Mouse (Mus musculus): ENCODE data around the gene H2-T3. TPM values are rescaled to one million over a fixed set of nuclear protein-coding genes. Genes with fewer than 3 reads are reported as not detected.
"Not testable (repeated sequence)": the region's sequence is repeated elsewhere in the genome, so short reads cannot be mapped to it uniquely, and the experiment has no call there.

The H2-T3 gene
- total and polyA plus RNA-seq, 3 experiments = not detected

- no peak for DNase-seq (ENCODE audit: low read depth, low spot score)
- no peak for TF ChIP-seq POLR2AphosphoS2 (IDR thresholded peaks at IDR 0.05; ENCODE audit: low read length)
- TF ChIP-seq ZNF384 (IDR thresholded peaks at IDR 0.05; ENCODE audit: low read depth, low read length) = no peak
- TF ChIP-seq USF1 (IDR thresholded peaks at IDR 0.05; ENCODE audit: low read depth, low read length) = no peak
- no peak for TF ChIP-seq TAL1 (IDR thresholded peaks at IDR 0.05; ENCODE audit: low read length)
- no peak for TF ChIP-seq MAX (IDR thresholded peaks at IDR 0.05; ENCODE audit: low read length)
- no peak for TF ChIP-seq USF2 (IDR thresholded peaks at IDR 0.05; ENCODE audit: borderline replicate concordance in 1 of 2, insufficient read depth in 1 of 2, low read depth in 1 of 2, low read length in 2 of 2)
- Histone ChIP-seq H3K36me3 (ENCODE audit: control insufficient read depth in 1 of 2, insufficient read depth in 2 of 2, low read length in 2 of 2) (no peaks in the 10 kb centered on the region), H3K9ac (ENCODE audit: control insufficient read depth, low read depth, low read length, poor library complexity, severe bottlenecking) (no peak within 1 kb of the TSS), H3K4me3 (ENCODE audit: control insufficient read depth in 1 of 2, insufficient read depth in 1 of 2, low read depth in 2 of 2, low read length in 2 of 2) (no peak within 1 kb of the TSS), H3K27ac (ENCODE audit: control insufficient read depth, low read depth, low read length) (no peak within 1 kb of the TSS), H3K79me2 (ENCODE audit: control insufficient read depth, insufficient read depth, low read length, poor library complexity) (no peaks in the 10 kb centered on the region), H3K4me1 (ENCODE audit: control insufficient read depth in 1 of 2, insufficient read depth in 2 of 2, low read length in 2 of 2) (no peaks in the 10 kb centered on the region), H3K9me3 (replicated peaks; ENCODE audit: insufficient read depth, low read length) (no peaks in the 10 kb centered on the region), H3K27me3 (ENCODE audit: control insufficient read depth in 1 of 2, insufficient read depth in 2 of 2, low read length in 2 of 2) (no peaks in the 10 kb centered on the region; a peak in 1 of 4 replicates)
Observed at GRCm38 (mm10) chr17:36168039-36168652, 21.9 kb downstream of the H2-T3 start, which contains the start of gene Gm8909. Gene Gm8909 (minus strand): TSS chr17:36168537.

GRCm38 (mm10) chr17:36167306-36168038 lies 22.6 kb downstream of the H2-T3 start:
- Histone ChIP-seq H3K4me1 (ENCODE audit: control insufficient read depth in 1 of 2, insufficient read depth in 2 of 2, low read length in 2 of 2) (no peaks in the 10 kb centered on the region), H3K9ac (ENCODE audit: control insufficient read depth, low read depth, low read length, poor library complexity, severe bottlenecking) (no peak overlapping the region), H3K79me2 (ENCODE audit: control insufficient read depth, insufficient read depth, low read length, poor library complexity) (no peaks in the 10 kb centered on the region), H3K4me3 (ENCODE audit: control insufficient read depth in 1 of 2, insufficient read depth in 1 of 2, low read depth in 2 of 2, low read length in 2 of 2) (no peak overlapping the region), H3K36me3 (ENCODE audit: control insufficient read depth in 1 of 2, insufficient read depth in 2 of 2, low read length in 2 of 2) (no peaks in the 10 kb centered on the region), H3K27ac (ENCODE audit: control insufficient read depth, low read depth, low read length) (no peak overlapping the region), H3K27me3 (ENCODE audit: control insufficient read depth in 1 of 2, insufficient read depth in 2 of 2, low read length in 2 of 2) (no peaks in the 10 kb centered on the region; a peak in 1 of 4 replicates), H3K9me3 (replicated peaks; ENCODE audit: insufficient read depth, low read length) (no peaks in the 10 kb centered on the region)
- no peak for TF ChIP-seq RCOR1 (IDR thresholded peaks at IDR 0.05; ENCODE audit: low read depth, low read length)
- TF ChIP-seq ZNF384 (IDR thresholded peaks at IDR 0.05; ENCODE audit: low read depth, low read length) = no peak
- no peak for TF ChIP-seq RAD21 (IDR thresholded peaks at IDR 0.05; ENCODE audit: low read depth, low read length)
- TF ChIP-seq UBTF (IDR thresholded peaks at IDR 0.05; ENCODE audit: borderline replicate concordance, insufficient read depth, low read depth, low read length) = no peak
- no peak for TF ChIP-seq TAL1 (IDR thresholded peaks at IDR 0.05; ENCODE audit: low read length)
- TF ChIP-seq BHLHE40 (IDR thresholded peaks at IDR 0.05; ENCODE audit: borderline replicate concordance, low read depth, low read length) = no peak
- no peak for TF ChIP-seq MAFK (IDR thresholded peaks at IDR 0.05; ENCODE audit: borderline replicate concordance, low read depth, low read length)
- TF ChIP-seq MYC (IDR thresholded peaks at IDR 0.05; ENCODE audit: low read depth, low read length) = no peak
- DNase-seq (ENCODE audit: low read depth, low spot score) = peak; percentile 49

- not testable (repeated sequence) for H3K9ac ChIP-seq (ENCODE audit: control insufficient read depth, low read depth, low read length, poor library complexity, severe bottlenecking); H3K27ac ChIP-seq (ENCODE audit: control insufficient read depth, low read depth, low read length); H3K79me2 ChIP-seq (ENCODE audit: control insufficient read depth, insufficient read depth, low read length, poor library complexity); H3K27me3 ChIP-seq (ENCODE audit: control insufficient read depth in 1 of 2, insufficient read depth in 2 of 2, low read length in 2 of 2); DNase-seq (ENCODE audit: low read depth, low spot score); H3K9me3 ChIP-seq (replicated peaks; ENCODE audit: insufficient read depth, low read length); H3K4me3 ChIP-seq (ENCODE audit: control insufficient read depth in 1 of 2, insufficient read depth in 1 of 2, low read depth in 2 of 2, low read length in 2 of 2); H3K4me1 ChIP-seq (ENCODE audit: control insufficient read depth in 1 of 2, insufficient read depth in 2 of 2, low read length in 2 of 2); H3K36me3 ChIP-seq (ENCODE audit: control insufficient read depth in 1 of 2, insufficient read depth in 2 of 2, low read length in 2 of 2)
Observed at GRCm38 (mm10) chr17:36166901-36167300, 23.2 kb downstream of the H2-T3 start.

All from MEL (cell line).